Mouse (Mus musculus): ENCODE data around the gene Ccnk.

Gene Ccnk

GRCm38 (mm10) chr12:108179321-108180266, at the start of gene Ccnk:
Gene Ccnk, plus strand, starts transcription at chr12:108179579.
- peak; percentile 95 to 100 for DNase-seq (ENCODE audit: low spot score in 2 of 2)

GRCm38 (mm10) chr12:108132450-108133070, 46.8 kb upstream of the Ccnk start:
- DNase-seq (ENCODE audit: low spot score in 2 of 2) = no peak

- no peak for DNase-seq (ENCODE audit: low spot score in 2 of 2)
Measured at GRCm38 (mm10) chr12:108133181-108133580, 46.2 kb upstream of the Ccnk start.

- DNase-seq (ENCODE audit: low spot score in 2 of 2) = no peak
Measured at GRCm38 (mm10) chr12:108135610-108136208, 43.7 kb upstream of the Ccnk start.

GRCm38 (mm10) chr12:108143624-108144498, 35.5 kb upstream of the Ccnk start:
- DNase-seq (ENCODE audit: low spot score in 2 of 2) = no peak

- no peak for DNase-seq (ENCODE audit: low spot score in 2 of 2)
Measured at GRCm38 (mm10) chr12:108145198-108145597, 34.2 kb upstream of the Ccnk start.

- no peak for DNase-seq (ENCODE audit: low spot score in 2 of 2)
Measured at GRCm38 (mm10) chr12:108149764-108150163, 29.6 kb upstream of the Ccnk start.

GRCm38 (mm10) chr12:108152743-108153142, 26.6 kb upstream of the Ccnk start:
- DNase-seq (ENCODE audit: low spot score in 2 of 2) = no peak

- no peak for DNase-seq (ENCODE audit: low spot score in 2 of 2)
Measured at GRCm38 (mm10) chr12:108159863-108160262, 19.5 kb upstream of the Ccnk start.

GRCm38 (mm10) chr12:108162036-108162435, 17.3 kb upstream of the Ccnk start:
- DNase-seq (ENCODE audit: low spot score in 2 of 2) = no peak

- no peak for DNase-seq (ENCODE audit: low spot score in 2 of 2)
Measured at GRCm38 (mm10) chr12:108163706-108164105, 15.7 kb upstream of the Ccnk start.

- DNase-seq (ENCODE audit: low spot score in 2 of 2) = no peak
Measured at GRCm38 (mm10) chr12:108168909-108169308, 10.5 kb upstream of the Ccnk start.

- no peak for DNase-seq (ENCODE audit: low spot score in 2 of 2)
Measured at GRCm38 (mm10) chr12:108170467-108170866, 8.9 kb upstream of the Ccnk start.

GRCm38 (mm10) chr12:108171336-108171735, 8.0 kb upstream of the Ccnk start:
- DNase-seq (ENCODE audit: low spot score in 2 of 2) = no peak

- DNase-seq (ENCODE audit: low spot score in 2 of 2) = no peak
Measured at GRCm38 (mm10) chr12:108172639-108173038, 6.7 kb upstream of the Ccnk start.

GRCm38 (mm10) chr12:108174606-108175505, 4.5 kb upstream of the Ccnk start:
- no peak for DNase-seq (ENCODE audit: low spot score in 2 of 2)

GRCm38 (mm10) chr12:108176366-108176765, 3.0 kb upstream of the Ccnk start:
- DNase-seq (ENCODE audit: low spot score in 2 of 2) = no peak

GRCm38 (mm10) chr12:108178331-108179245, 791 bp upstream of the Ccnk start:
- peak; percentile 35 to 44 for DNase-seq (ENCODE audit: low spot score in 2 of 2)

GRCm38 (mm10) chr12:108179246-108179320, 296 bp upstream of the Ccnk start, which contains the start of gene Setd3:
Gene Setd3, minus strand, starts transcription at chr12:108179314.
- DNase-seq (ENCODE audit: low spot score in 2 of 2) = no peak

- no peak for DNase-seq (ENCODE audit: low spot score in 2 of 2)
Measured at GRCm38 (mm10) chr12:108181716-108182115, 2.3 kb downstream of the Ccnk start.
